Mouse (Mus musculus) neural tube, embryonic 14.5 days (tissue): Measurements from ENCODE around the gene Fcgrt. TPM values are rescaled to one million over a fixed set of nuclear protein-coding genes. Genes with fewer than 3 reads are reported as not detected.
"Not testable (repeated sequence)": the region's sequence is repeated elsewhere in the genome, so short reads cannot be mapped to it uniquely, and the experiment has no call there.

Experiments
- ATAC-seq: fragments of 200-750 bp; cut with Nextera tagmentation; 2 replicates; pipeline ENCODE4 v1.8.0; 2017; ENCODE audit warnings: low read depth, mild to moderate bottlenecking, moderate TSS enrichment, moderate library complexity
- H3K27ac ChIP-seq: fragments of 300-500 bp; sonication (generic); 2 replicates; pipeline ENCODE4 v1.5.1; 2014; ENCODE audit warnings: low read depth, mild to moderate bottlenecking, control low read depth, low read length, moderate library complexity, mixed read lengths
- H3K27me3 ChIP-seq: fragments of 300-500 bp; sonication (generic); 2 replicates; pipeline ENCODE4 v1.6.1; 2014; ENCODE audit warnings: low read length; ENCODE audit not compliant: control insufficient read depth, insufficient read depth
- H3K36me3 ChIP-seq: fragments of 300-500 bp; sonication (generic); 2 replicates; pipeline ENCODE4 v1.6.1; 2014; ENCODE audit warnings: low read length, mixed read lengths; ENCODE audit not compliant: control insufficient read depth, insufficient read depth
- H3K4me1 ChIP-seq: fragments of 300-500 bp; sonication (generic); 2 replicates; pipeline ENCODE4 v1.6.1; 2014; ENCODE audit warnings: low read length; ENCODE audit not compliant: control insufficient read depth, insufficient read depth
- H3K4me2 ChIP-seq: fragments of 300-500 bp; sonication (generic); 2 replicates; pipeline ENCODE4 v1.6.1; 2014; ENCODE audit warnings: mild to moderate bottlenecking, low read depth, low read length, control low read depth
- H3K4me3 ChIP-seq: fragments of 300-500 bp; sonication (generic); 2 replicates; pipeline ENCODE4 v1.5.1; 2014; ENCODE audit warnings: low read depth, low read length, control low read depth, mixed read lengths
- H3K9ac ChIP-seq: fragments of 300-500 bp; sonication (generic); replicated peaks from 2 replicates; pipeline ENCODE4 v1.6.1; 2014; ENCODE audit warnings: low read depth, mild to moderate bottlenecking, control low read depth, low read length, mixed read lengths
- H3K9me3 ChIP-seq: fragments of 300-500 bp; sonication (generic); 2 replicates; pipeline ENCODE4 v1.6.1; 2016; ENCODE audit warnings: low read length; ENCODE audit not compliant: control insufficient read depth
- WGBS: fragments of 180-500 bp; shearing (Covaris S2); extraction: QIAGEN DNeasy Blood & Tissue Kit; methylation state at CpG from one replicate; pipeline ENCODE4 v1.1.7; 2014; 5-methylcytosine and 5-hydroxymethylcytosine counted together
- polyA plus RNA-seq: library from polyadenylated mRNA; unstranded; fragments of >200 nt; fragmentation: Nextera tagmentation; extraction: Ambion mirVana; gene quantifications from 2 replicates; pipeline ENCODE4 v1.2.1, GENCODE M21; 2014

Fcgrt gene
- polyA plus RNA-seq, 1 experiment from 2014 or later, result 7.0 TPM

GRCm38 (mm10) chr7:45105491-45105890 lies 1.8 kb upstream of the Fcgrt start:
- Histone ChIP-seq H3K9me3 (no peaks in the 10 kb centered on the region), H3K27ac (no peak overlapping the region), H3K27me3 (no peaks in the 10 kb centered on the region), H3K4me1 (no peaks in the 10 kb centered on the region), H3K4me3 (no peak overlapping the region), H3K4me2 (no peak overlapping the region), H3K36me3 (no peaks in the 10 kb centered on the region), H3K9ac (no peak overlapping the region)
- WGBS, result 81% methylated on average over 8 of the region's 8 CpGs
- ATAC-seq, result no peak

- Histone ChIP-seq H3K9me3 (no peaks in the 10 kb centered on the region), H3K4me2 (no peak overlapping the region), H3K4me3 (no peak overlapping the region), H3K9ac (no peak overlapping the region), H3K4me1 (no peaks in the 10 kb centered on the region), H3K27ac (no peak overlapping the region), H3K36me3 (no peaks in the 10 kb centered on the region), H3K27me3 (no peaks in the 10 kb centered on the region)
- 80% methylated on average over 5 of the region's 5 CpGs for WGBS
- no peak for ATAC-seq
These were observed 1.3 kb upstream of the Fcgrt start for GRCm38 (mm10) chr7:45104941-45105340.

- Histone ChIP-seq H3K36me3 (no peaks in the 10 kb centered on the region), H3K9me3 (no peaks in the 10 kb centered on the region), H3K4me2 (peak overlapping the region; percentile 29; the same call in 1 of the 2 replicates), H3K9ac (no peak overlapping the region), H3K4me3 (no peak overlapping the region; the same call in 1 of the 2 replicates), H3K27ac (no peak overlapping the region), H3K4me1 (no peaks in the 10 kb centered on the region), H3K27me3 (no peaks in the 10 kb centered on the region)
- WGBS, result 84% methylated on average over 9 of the region's 9 CpGs
- ATAC-seq, result no peak
These were observed 588 bp downstream of the Fcgrt start for GRCm38 (mm10) chr7:45102940-45103585.

- no peak for ATAC-seq
- no peak overlapping the region for H3K4me3 ChIP-seq
- H3K4me2 ChIP-seq, result no peak overlapping the region
- no peak overlapping the region for H3K27ac ChIP-seq
- no peak overlapping the region for H3K9ac ChIP-seq
- H3K27me3 ChIP-seq, result no peaks in the 10 kb centered on the region
- H3K9me3 ChIP-seq, result no peaks in the 10 kb centered on the region
- WGBS, result 90% methylated on average over 11 of the region's 11 CpGs
- no peaks in the 10 kb centered on the region for H3K4me1 ChIP-seq
- no peaks in the 10 kb centered on the region for H3K36me3 ChIP-seq
These were observed 1.2 kb downstream of the Fcgrt start for GRCm38 (mm10) chr7:45102441-45102840.

GRCm38 (mm10) chr7:45100046-45100445 lies 3.6 kb downstream of the Fcgrt start:
- Histone ChIP-seq H3K27me3 (no peaks in the 10 kb centered on the region), H3K4me2 (no peak overlapping the region), H3K9ac (no peak overlapping the region), H3K4me1 (no peaks in the 10 kb centered on the region), H3K4me3 (no peak overlapping the region), H3K9me3 (no peaks in the 10 kb centered on the region), H3K27ac (no peak overlapping the region), H3K36me3 (no peaks in the 10 kb centered on the region)
- ATAC-seq, result no peak
- 93% methylated on average over 6 of the region's 6 CpGs for WGBS

- Histone ChIP-seq H3K4me1 (no peaks in the 10 kb centered on the region), H3K9ac (no peak overlapping the region), H3K36me3 (no peaks in the 10 kb centered on the region), H3K9me3 (no peaks in the 10 kb centered on the region), H3K27ac (no peak overlapping the region), H3K27me3 (no peaks in the 10 kb centered on the region), H3K4me3 (no peak overlapping the region), H3K4me2 (no peak overlapping the region)
- ATAC-seq, result no peak
- WGBS, result 89% methylated on average over 8 of the region's 8 CpGs
These were observed 5.0 kb downstream of the Fcgrt start for GRCm38 (mm10) chr7:45098541-45099240.

- Histone ChIP-seq H3K9ac (no peak overlapping the region), H3K4me3 (no peak overlapping the region), H3K4me1 (no peaks in the 10 kb centered on the region), H3K36me3 (no peaks in the 10 kb centered on the region), H3K27me3 (no peaks in the 10 kb centered on the region), H3K4me2 (no peak overlapping the region), H3K27ac (no peak overlapping the region), H3K9me3 (no peaks in the 10 kb centered on the region)
- 75% methylated on average over 6 of the region's 6 CpGs for WGBS
- no peak for ATAC-seq
These were observed 6.2 kb downstream of the Fcgrt start for GRCm38 (mm10) chr7:45097479-45097878.

GRCm38 (mm10) chr7:45095965-45096364 lies 7.7 kb downstream of the Fcgrt start:
- not testable (repeated sequence) for H3K36me3 ChIP-seq, H3K27me3 ChIP-seq, H3K9me3 ChIP-seq, H3K4me3 ChIP-seq, H3K4me2 ChIP-seq, H3K9ac ChIP-seq, ATAC-seq, H3K27ac ChIP-seq, H3K4me1 ChIP-seq
- 96% methylated on average over 14 of the region's 14 CpGs for WGBS

- ATAC-seq, result no peak
- Histone ChIP-seq H3K4me3 (no peak overlapping the region), H3K4me2 (no peak overlapping the region), H3K4me1 (0 out of 2 replicates have a peak, but pooled peaks cover 4% of the 10 kb centered on the region), H3K9ac (no peak overlapping the region), H3K27ac (no peak overlapping the region), H3K9me3 (no peaks in the 10 kb centered on the region), H3K27me3 (no peaks in the 10 kb centered on the region), H3K36me3 (no peaks in the 10 kb centered on the region)
- WGBS, result 80% methylated on average over 6 of the region's 6 CpGs
These were observed 8.3 kb downstream of the Fcgrt start for GRCm38 (mm10) chr7:45095367-45095766.
